Mouse (Mus musculus) G1E (cell line): ENCODE measurements at regions not wholly inside any gene's neighbourhood (a gene's known extent, or its start where the extent isn't known, plus 50 kb on each side); places are given as distances from the start of the nearest gene placed in this dataset.

ENCODE experiments used
- CTCF ChIP-seq: IDR thresholded peaks from 2 replicates; pipeline ENCODE4 v1.5.1; 2012; ENCODE audit warnings: low read depth, low read length, inconsistent platforms, mixed read lengths
- POLR2AphosphoS5 ChIP-seq: IDR thresholded peaks from 2 replicates; pipeline ENCODE4 v1.6.1; 2012; ENCODE audit warnings: low read depth, low read length, inconsistent platforms; ENCODE audit not compliant: insufficient replicate concordance

DNA sequence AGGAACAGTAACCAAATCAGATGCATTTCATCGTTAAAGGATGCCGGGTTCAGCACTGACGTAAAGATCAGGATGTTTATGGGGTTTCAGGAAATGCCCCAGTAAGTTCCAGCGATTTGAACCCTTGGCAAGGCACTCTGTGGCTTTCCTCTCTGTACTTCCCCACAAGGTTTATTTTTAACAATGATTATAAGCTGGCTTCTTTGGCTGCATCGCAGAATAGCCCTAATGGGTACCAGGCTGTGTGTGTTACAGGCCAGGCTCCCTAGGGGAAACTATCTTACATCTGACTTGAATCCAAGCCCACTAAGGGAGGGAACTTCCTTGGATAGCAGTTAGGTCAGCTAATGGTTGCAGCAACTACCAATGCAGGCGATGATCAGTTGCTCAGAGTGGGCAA lies 1836.7 kb downstream of the 9330182O14Rik start:
- TF ChIP-seq CTCF (no peak), POLR2AphosphoS5 (no peak)
